Mouse (Mus musculus) myocyte (in vitro differentiated cells): ENCODE measurements at regions not wholly inside any gene's neighbourhood (a gene's known extent, or its start where the extent isn't known, plus 50 kb on each side); places are given as distances from the start of the nearest gene placed in this dataset.

Experiments
- H3K27me3 ChIP-seq: one replicate; pipeline ENCODE4 v1.6.1; 2011; ENCODE audit not compliant: control insufficient read depth, insufficient read depth, insufficient read length
- H3K36me3 ChIP-seq: one replicate; pipeline ENCODE4 v1.6.1; 2011; ENCODE audit not compliant: control insufficient read depth, insufficient read depth
- H3K4me2 ChIP-seq: one replicate; pipeline ENCODE4 v1.6.1; 2011; ENCODE audit warnings: low read depth, control low read depth
- H3K4me3 ChIP-seq: one replicate; pipeline ENCODE4 v1.5.1; 2011; ENCODE audit warnings: mild to moderate bottlenecking, control low read depth, moderate library complexity
- H3K79me2 ChIP-seq: one replicate; pipeline ENCODE4 v1.6.1; 2011; ENCODE audit not compliant: control insufficient read depth, insufficient read depth
- H3ac ChIP-seq: one replicate; pipeline ENCODE4 v1.6.1; 2011; ENCODE audit not compliant: control insufficient read depth, insufficient read length
- CEBPB ChIP-seq: IDR thresholded peaks from 2 replicates; pipeline ENCODE4 v1.6.1; 2011; ENCODE audit warnings: mild to moderate bottlenecking, moderate library complexity; ENCODE audit not compliant: poor library complexity, insufficient read depth, severe bottlenecking
- E2F4 ChIP-seq: IDR thresholded peaks from one replicate; pipeline ENCODE4 v1.6.1; 2011; ENCODE audit warnings: mild to moderate bottlenecking, control low read depth, moderate library complexity; ENCODE audit not compliant: insufficient read depth
- MAX ChIP-seq: IDR thresholded peaks from one replicate; pipeline ENCODE4 v1.6.1; 2011; ENCODE audit warnings: low read depth, mild to moderate bottlenecking, control low read depth
- MYOD1 ChIP-seq, 3 experiments: IDR thresholded peaks; one replicate each; pipeline ENCODE4 v1.6.1; 2011; ENCODE audit warnings: control low read depth in 2 of 3, low read depth in 2 of 3, mild to moderate bottlenecking in 2 of 3, moderate library complexity in 1 of 3; ENCODE audit not compliant: insufficient read length in 2 of 3, control insufficient read depth in 1 of 3
- MYOG ChIP-seq, 3 experiments: IDR thresholded peaks; one replicate each; pipeline ENCODE4 v1.6.1; 2011; ENCODE audit warnings: control low read depth in 2 of 3, low read depth in 2 of 3, mild to moderate bottlenecking in 2 of 3; ENCODE audit not compliant: insufficient read length in 2 of 3, control insufficient read depth in 1 of 3, insufficient read depth in 1 of 3
- POLR2A ChIP-seq: IDR thresholded peaks from one replicate; pipeline ENCODE4 v1.6.1; 2011; ENCODE audit warnings: low read depth, mild to moderate bottlenecking, control low read depth, moderate library complexity; ENCODE audit not compliant: insufficient read length
- POLR2AphosphoS2 ChIP-seq: IDR thresholded peaks from one replicate; pipeline ENCODE4 v1.6.1; 2011; ENCODE audit warnings: low read depth, control low read depth; ENCODE audit not compliant: insufficient read length
- REST ChIP-seq: IDR thresholded peaks from one replicate; pipeline ENCODE4 v1.6.1; 2011; ENCODE audit warnings: mild to moderate bottlenecking, control low read depth, moderate library complexity; ENCODE audit not compliant: insufficient read depth, insufficient read length
- SRF ChIP-seq: IDR thresholded peaks from one replicate; pipeline ENCODE4 v1.6.1; 2011; ENCODE audit warnings: low read depth; ENCODE audit not compliant: control insufficient read depth, insufficient read length
- TCF12 ChIP-seq: IDR thresholded peaks from one replicate; pipeline ENCODE4 v1.6.1; 2011; ENCODE audit warnings: mild to moderate bottlenecking, control low read depth; ENCODE audit not compliant: poor library complexity, insufficient read depth, severe bottlenecking
- TCF3 ChIP-seq: IDR thresholded peaks from one replicate; pipeline ENCODE4 v1.6.1; 2011; ENCODE audit warnings: low read depth, control low read depth; ENCODE audit not compliant: insufficient read length
- USF1 ChIP-seq: IDR thresholded peaks from one replicate; pipeline ENCODE4 v1.6.1; 2011; ENCODE audit warnings: low read depth, mild to moderate bottlenecking, control low read depth, moderate library complexity

- Histone ChIP-seq H3K27me3 (no peaks in the 10 kb centered on the region), H3K79me2 (no peaks in the 10 kb centered on the region), H3K4me2 (no peak overlapping the region), H3K36me3 (no peaks in the 10 kb centered on the region), H3K4me3 (no peak overlapping the region), H3ac (no peak overlapping the region)
- TF ChIP-seq TCF12, result no peak
- no peak for TF ChIP-seq CEBPB
- TF ChIP-seq MAX, result no peak
Measured at GRCm38 (mm10) chr8:26356801-26357200, 237.5 kb downstream of the Gm45692 start.

DNA sequence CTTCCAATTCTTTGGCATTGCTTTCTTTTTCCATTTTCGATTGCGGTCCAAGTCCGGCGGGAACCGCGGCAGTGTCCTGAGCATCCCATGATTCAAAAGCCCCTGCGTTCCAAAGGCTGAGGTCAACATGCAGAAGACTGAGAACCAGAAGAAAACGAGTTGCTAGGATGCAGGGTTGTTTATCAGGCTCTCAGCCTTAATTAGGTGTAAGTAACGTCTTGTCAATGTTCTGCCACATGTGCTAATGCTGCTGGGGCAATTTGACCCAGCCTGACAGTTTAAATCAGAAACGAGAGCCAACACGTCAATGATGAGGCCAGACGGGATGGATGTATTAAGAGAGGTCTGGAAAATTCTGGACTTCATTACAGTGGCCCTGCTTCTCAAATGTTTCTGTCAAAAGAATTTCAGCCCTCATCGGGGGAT, 239.4 kb downstream of the Gm45692 start:
- no peak overlapping the region for H3ac ChIP-seq

GRCm38 (mm10) chr8:26362366-26362765, 243.0 kb downstream of the Gm45692 start:
- Histone ChIP-seq H3K79me2 (no peaks in the 10 kb centered on the region), H3K27me3 (no peaks in the 10 kb centered on the region), H3ac (no peak overlapping the region), H3K4me2 (no peak overlapping the region), H3K4me3 (no peak overlapping the region), H3K36me3 (no peaks in the 10 kb centered on the region)
- TF ChIP-seq POLR2A (no peak), REST (no peak), POLR2AphosphoS2 (no peak), MYOG (IDR thresholded peaks at IDR 0.05; ENCODE audit: control insufficient read depth in 1 of 3, insufficient read depth in 1 of 3, insufficient read length in 2 of 3, low read depth in 2 of 3) (no peak), MYOD1 (IDR thresholded peaks at IDR 0.05; ENCODE audit: control insufficient read depth in 1 of 3, insufficient read length in 2 of 3, low read depth in 2 of 3) (no peak), SRF (no peak), USF1 (no peak), MAX (no peak), E2F4 (no peak)

More for the DNA sequence above, 239.4 kb downstream of the Gm45692 start:
- no peaks in the 10 kb centered on the region for H3K27me3 ChIP-seq
- no peak for TF ChIP-seq USF1
- no peak for TF ChIP-seq MYOD1 (IDR thresholded peaks at IDR 0.05; ENCODE audit: control insufficient read depth in 1 of 3, insufficient read length in 2 of 3, low read depth in 2 of 3)
- TF ChIP-seq E2F4, result no peak
- no peak for TF ChIP-seq MAX
- TF ChIP-seq POLR2AphosphoS2, result no peak
- TF ChIP-seq REST, result no peak
- no peak for TF ChIP-seq MYOG (IDR thresholded peaks at IDR 0.05; ENCODE audit: control insufficient read depth in 1 of 3, insufficient read depth in 1 of 3, insufficient read length in 2 of 3, low read depth in 2 of 3)
- TF ChIP-seq TCF12, result no peak
- no peak for TF ChIP-seq POLR2A
- no peak for TF ChIP-seq SRF
- H3K4me2 ChIP-seq, result no peak overlapping the region
- no peaks in the 10 kb centered on the region for H3K79me2 ChIP-seq
- H3K4me3 ChIP-seq, result no peak overlapping the region
- no peaks in the 10 kb centered on the region for H3K36me3 ChIP-seq

GRCm38 (mm10) chr8:26363616-26364015, 244.3 kb downstream of the Gm45692 start:
- no peak overlapping the region for H3K4me2 ChIP-seq
- H3ac ChIP-seq, result no peak overlapping the region
- no peaks in the 10 kb centered on the region for H3K36me3 ChIP-seq
- no peak for TF ChIP-seq POLR2AphosphoS2
- TF ChIP-seq REST, result no peak
- no peak for TF ChIP-seq CEBPB
- no peak for TF ChIP-seq POLR2A
- no peak for TF ChIP-seq TCF12
- TF ChIP-seq SRF, result no peak
- TF ChIP-seq E2F4, result no peak
- no peak for TF ChIP-seq MAX
- no peak for TF ChIP-seq MYOD1 (IDR thresholded peaks at IDR 0.05; ENCODE audit: control insufficient read depth in 1 of 3, insufficient read length in 2 of 3, low read depth in 2 of 3)
- TF ChIP-seq MYOG (IDR thresholded peaks at IDR 0.05; ENCODE audit: control insufficient read depth in 1 of 3, insufficient read depth in 1 of 3, insufficient read length in 2 of 3, low read depth in 2 of 3), result no peak
- no peak for TF ChIP-seq USF1
- no peak for TF ChIP-seq TCF3
- no peaks in the 10 kb centered on the region for H3K27me3 ChIP-seq
- no peak overlapping the region for H3K4me3 ChIP-seq
- no peaks in the 10 kb centered on the region for H3K79me2 ChIP-seq

DNA sequence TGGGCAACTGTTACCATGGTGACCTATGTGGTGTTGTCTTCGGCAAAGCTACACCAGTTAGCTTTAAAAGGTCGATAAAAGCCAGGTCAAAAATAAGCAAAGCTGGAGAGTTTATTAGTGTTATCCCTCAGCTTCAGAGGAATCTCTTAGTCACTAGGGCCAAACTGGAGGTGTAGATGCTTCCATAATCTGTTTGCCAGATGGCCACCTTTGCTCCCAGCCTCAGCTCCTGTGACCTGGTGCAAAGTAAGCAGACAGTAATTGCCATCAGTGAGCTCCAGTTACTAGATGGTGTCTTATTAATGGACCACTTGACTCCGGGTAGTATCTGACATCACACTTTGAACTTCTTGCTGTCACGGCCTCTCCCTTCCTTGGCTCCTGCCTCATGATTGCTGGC, 245.3 kb downstream of the Gm45692 start:
- H3K27me3 ChIP-seq, result no peaks in the 10 kb centered on the region
- H3K4me2 ChIP-seq, result no peak overlapping the region
- no peaks in the 10 kb centered on the region for H3K36me3 ChIP-seq
- TF ChIP-seq TCF3, result no peak
- TF ChIP-seq USF1, result no peak
- no peak for TF ChIP-seq POLR2A
- no peak for TF ChIP-seq TCF12
- no peak for TF ChIP-seq MAX
- no peak for TF ChIP-seq REST
- no peak for TF ChIP-seq CEBPB
- no peak for TF ChIP-seq E2F4
- no peak for TF ChIP-seq POLR2AphosphoS2
- no peak for TF ChIP-seq MYOG (IDR thresholded peaks at IDR 0.05; ENCODE audit: control insufficient read depth in 1 of 3, insufficient read depth in 1 of 3, insufficient read length in 2 of 3, low read depth in 2 of 3)
- no peak for TF ChIP-seq SRF
- no peak for TF ChIP-seq MYOD1 (IDR thresholded peaks at IDR 0.05; ENCODE audit: control insufficient read depth in 1 of 3, insufficient read length in 2 of 3, low read depth in 2 of 3)
- H3ac ChIP-seq, result no peak overlapping the region
- no peak overlapping the region for H3K4me3 ChIP-seq
- H3K79me2 ChIP-seq, result no peaks in the 10 kb centered on the region
